Mouse (Mus musculus): Measurements from ENCODE around the gene Kdm4d. TPM values are rescaled to one million over a fixed set of nuclear protein-coding genes. Genes with fewer than 3 reads are reported as not detected.

Gene Kdm4d
- polyA plus RNA-seq, 1 experiment from 2014 or later: 0.35 TPM

Other genes starting within 250 kb of the Kdm4d start
- 13.1 and 16.3 TPM in 2 replicates for gene Sesn3, start 225.4 kb downstream of the Kdm4d start, polyA plus RNA-seq (2015; fragmentation: Nextera tagmentation; extraction: Ambion mirVana)
- 26.3 and 26.7 TPM in 2 replicates for gene Endod1, start 119.0 kb downstream of the Kdm4d start, polyA plus RNA-seq (2015; fragmentation: Nextera tagmentation; extraction: Ambion mirVana)
- 132 and 154 TPM in 2 replicates for gene Cwc15, start 135 bp upstream of the Kdm4d start, polyA plus RNA-seq (2015; fragmentation: Nextera tagmentation; extraction: Ambion mirVana)
- 10.1 and 11.7 TPM in 2 replicates for gene Amotl1, start 144.6 kb upstream of the Kdm4d start, polyA plus RNA-seq (2015; fragmentation: Nextera tagmentation; extraction: Ambion mirVana)
- gene Piwil4, start 240.3 kb upstream of the Kdm4d start, polyA plus RNA-seq (2015; fragmentation: Nextera tagmentation; extraction: Ambion mirVana): 0.20 and 0.28 TPM in 2 replicates

Data from intestine, embryonic 15.5 days (tissue).